Mouse (Mus musculus) ovary, postnatal 10 days (tissue): ENCODE results near the gene Srp54a.
"Not testable (repeated sequence)": the region's sequence is repeated elsewhere in the genome, so short reads cannot be mapped to it uniquely, and the experiment has no call there.

Source experiments
- DNase-seq: peaks from one replicate; pipeline ENCODE4 v3.0.0; 2022; ENCODE audit warnings: low spot score

The Srp54a gene

DNA sequence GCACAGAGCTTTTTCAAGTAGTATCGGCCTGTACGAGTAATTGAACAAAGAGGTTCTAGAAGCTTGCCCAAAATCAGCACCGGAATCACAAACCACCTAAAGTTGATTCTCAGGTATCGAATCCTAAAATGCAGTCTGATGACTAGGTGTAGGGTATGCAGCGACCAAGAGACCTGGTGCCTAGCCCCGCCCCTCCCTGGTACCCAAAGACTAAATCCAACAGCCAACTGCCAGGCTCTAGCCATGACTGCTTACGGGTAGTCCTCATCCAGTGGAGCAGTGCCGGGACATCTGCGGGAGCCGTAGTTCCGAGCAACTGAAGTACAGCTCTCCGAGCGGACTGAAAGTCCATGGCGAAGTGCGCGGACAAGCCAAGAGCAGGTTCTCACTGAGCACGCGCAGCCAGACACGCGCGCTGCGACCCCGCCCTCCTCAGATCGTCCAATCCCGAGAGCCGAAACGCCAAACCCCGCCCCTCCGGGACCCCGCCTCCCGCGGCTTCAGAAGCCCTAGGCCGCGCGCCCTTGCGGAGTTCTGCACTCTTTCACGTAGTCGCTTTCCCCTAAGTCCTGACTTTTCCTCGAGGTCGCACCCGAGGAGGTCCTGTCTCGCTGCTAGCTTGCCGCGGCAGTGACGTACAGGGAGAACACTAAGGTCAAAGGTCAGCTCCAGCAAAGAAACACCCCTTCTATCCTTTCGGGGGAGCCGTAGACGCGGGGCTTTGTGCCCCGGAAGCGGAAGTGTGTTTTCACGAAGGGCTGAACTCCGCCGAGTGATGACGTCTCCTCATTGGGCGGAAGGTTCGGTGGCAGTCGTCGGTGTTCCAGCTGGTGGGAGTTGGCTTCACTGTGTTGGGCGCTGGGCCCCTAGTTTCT is at the start of gene Srp54a, which contains the start of gene 2700097O09Rik:
Srp54a (plus strand) TSS at position 537 of the 875 bp plus-strand sequence.
2700097O09Rik (minus strand) TSS at position 385 of the 875 bp plus-strand sequence.
- DNase-seq = peak; percentile 80

DNA sequence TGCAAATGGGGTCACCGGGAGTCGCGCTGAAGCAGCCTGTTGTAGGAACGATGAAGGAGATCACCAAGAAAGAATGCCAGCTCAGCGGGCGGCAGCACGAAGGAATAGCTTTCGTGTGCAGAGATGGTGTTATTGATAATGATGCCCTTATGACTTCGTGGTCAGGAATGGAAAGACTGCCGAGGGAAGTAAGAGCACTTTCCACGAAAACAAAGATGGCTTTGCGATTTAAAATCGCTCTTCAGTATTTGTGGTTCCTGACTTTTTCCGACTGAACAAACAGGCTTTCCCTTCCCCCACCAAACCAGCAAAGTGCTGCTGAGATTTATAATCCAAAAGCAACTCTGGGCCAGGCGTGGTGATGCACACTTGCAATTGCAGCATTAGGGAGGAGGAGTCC is 39.1 kb upstream of the Srp54a start:
- no peak for DNase-seq

DNA sequence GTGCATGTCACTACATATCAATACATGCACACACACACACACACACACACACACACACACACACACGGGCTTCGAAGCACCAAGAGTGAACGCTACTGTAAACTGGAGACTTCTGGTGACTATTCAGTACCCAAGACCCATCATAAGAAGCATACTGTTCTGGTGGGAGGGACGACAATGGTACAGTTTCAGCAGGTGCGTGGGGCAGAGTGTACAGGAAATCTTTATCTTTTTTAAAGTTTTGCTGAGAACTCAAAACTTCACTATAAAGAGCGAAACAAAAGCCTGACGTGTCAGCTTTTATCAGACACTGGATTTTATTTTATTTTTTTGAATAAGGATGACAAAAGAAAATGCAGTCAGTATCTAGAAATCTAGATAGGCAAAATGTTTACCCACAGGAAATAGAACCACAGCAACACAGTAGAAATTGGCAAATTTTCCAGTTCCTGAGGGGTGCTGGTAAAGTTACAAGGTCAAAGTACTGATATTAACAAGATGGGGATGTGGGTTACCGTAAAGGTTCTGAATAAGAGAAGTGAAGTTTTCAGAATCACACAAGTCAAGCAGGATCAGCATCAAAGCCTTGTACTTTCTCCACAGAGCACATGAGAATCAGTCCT is 30.2 kb upstream of the Srp54a start:
- DNase-seq = no peak

DNA sequence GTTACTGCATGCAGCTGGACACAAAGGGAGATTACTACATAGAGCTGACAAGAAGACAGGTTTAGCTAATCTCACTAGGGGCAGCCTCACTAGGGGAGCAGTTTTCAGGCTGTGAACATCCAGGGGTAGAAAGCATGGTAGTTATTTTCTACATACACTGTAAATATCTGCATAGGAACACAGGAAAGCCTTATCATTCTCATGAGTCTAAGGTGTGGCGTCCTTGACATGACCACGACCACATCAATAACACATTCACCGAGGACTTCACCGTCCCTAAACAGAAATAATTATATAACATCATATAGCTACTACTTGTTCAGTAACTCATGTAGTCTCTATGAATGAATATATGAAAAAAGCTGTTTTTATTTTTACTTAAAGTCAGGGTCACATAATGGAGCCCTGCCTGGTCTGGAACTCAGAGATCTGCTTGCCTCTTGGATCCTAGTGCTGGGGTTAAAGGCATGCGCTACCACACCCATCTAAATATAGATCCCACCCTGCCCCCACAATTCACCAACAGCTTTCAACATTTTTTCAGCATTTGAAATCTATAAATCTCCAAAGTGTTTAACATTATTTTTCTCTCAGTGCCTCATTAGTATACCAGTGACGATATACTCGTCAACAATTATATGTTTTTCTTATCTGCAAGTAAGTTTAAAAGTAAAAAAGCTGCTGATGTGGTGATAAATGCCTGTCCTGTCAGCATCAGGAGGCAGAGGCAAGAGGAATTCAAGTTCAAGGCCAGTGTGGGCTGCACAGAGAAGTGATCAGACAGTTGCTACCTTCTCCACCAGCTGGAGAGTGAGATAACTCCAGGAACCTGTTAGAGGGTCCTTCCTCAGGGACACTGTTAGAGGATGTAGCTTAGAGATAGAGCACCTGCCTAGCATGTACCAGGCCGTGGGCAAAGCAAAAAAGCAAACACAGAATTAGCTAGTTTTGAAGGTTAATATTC is 28.6 kb upstream of the Srp54a start:
- DNase-seq = no peak

DNA sequence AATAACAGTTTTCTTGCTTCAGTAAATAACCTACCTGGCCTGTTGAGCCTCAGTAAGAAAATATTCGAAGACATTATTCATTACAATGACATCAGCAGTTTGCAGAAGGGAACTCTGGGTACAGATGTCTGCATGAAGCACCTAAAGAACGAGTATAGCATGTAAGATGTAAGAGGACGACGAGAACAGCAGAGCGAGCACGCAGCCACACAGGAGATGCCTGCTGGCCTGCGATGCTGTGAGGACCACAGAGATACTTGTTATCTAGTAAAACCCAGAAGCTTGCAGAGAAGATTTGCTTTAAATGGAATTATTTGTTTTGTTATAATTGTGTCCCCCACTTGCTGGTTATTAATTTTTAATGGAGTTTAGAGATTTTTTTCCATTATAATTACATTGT is 26.8 kb upstream of the Srp54a start:
- no peak for DNase-seq

DNA sequence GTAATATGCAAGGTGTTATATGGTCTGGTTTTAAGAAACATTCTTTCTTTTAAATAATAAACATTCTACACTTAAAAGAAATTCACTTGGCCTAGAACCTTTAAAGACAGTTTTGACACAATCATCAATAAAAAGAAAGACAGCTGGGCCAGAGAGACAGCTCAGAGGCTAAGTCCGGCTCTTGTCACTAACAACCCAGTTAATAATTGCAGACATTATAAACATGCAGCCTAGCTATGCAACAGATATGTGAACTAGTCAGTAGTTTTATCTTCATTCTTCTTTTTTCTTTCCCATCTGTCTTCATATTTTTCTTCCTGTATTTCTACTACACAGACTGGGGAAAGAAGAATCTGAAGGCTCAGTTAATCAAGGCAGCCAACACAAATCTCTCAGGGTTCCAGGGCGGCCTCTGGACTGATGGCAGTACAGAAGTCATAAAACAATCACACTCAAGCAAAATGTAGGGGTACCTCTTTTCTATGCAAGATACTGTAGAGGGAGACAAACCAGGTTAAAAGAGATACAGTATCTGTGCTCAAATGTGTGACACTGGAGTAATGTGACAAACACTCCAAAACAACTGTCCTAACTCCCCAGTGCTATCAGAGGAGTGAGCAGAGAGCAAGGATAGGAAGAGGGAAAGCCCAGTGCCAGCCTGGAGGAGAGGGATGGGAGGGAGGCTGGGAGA is 25.4 kb upstream of the Srp54a start:
- DNase-seq = no peak

DNA sequence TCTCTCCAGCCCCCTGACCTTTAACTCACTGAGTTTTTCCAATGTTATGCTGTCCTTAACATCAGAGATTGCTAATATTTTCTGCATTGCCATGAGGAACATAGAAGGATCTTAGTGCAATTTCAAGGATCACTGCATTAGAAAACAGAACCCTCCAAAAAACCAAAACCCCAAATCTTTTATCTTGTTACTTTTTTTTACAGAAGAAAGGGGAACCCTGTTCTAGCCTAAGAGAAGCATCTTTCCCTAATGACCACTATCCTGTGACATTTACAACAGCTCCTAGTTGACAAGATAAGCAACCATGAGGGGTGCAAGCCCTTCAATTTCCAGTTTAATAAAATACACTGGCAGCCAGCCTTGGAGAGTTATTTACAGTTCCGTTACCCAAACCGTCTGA is 23.4 kb upstream of the Srp54a start:
- DNase-seq = no peak

DNA sequence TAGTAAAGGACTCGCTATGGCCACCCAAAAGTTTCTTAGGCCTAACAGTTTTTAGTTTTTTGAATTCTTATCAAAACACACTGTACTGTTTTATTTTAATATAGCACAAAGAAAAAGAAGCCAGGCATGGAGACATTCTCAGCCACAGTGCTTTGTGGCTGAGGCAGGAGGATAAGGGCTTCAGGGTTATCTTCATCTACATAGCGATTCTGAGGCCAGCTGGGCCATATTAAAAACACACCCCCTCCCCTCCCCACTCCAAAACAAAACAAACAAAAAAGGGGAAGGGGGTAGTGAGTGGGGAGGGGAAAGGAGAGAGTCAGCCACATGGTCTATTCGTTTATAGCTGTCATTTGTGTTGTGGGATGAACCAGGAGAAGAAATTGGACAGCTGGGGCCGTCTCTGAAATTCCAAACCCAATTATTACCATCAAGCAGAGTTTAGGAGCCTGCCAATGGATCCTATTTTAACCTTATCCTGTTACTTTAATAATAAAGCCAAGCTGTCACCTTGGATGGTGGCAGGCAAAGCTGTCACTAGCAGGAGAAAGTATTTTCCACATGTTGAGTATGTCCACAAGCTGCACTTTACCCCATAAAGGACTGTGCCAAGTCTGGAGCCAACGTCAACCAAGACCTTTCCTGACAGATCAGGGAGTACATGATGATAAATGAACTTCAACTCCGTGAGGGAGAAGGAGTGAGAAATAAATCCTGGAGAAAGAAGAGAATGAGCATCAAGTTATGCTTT is 21.0 kb upstream of the Srp54a start:
- no peak for DNase-seq

DNA sequence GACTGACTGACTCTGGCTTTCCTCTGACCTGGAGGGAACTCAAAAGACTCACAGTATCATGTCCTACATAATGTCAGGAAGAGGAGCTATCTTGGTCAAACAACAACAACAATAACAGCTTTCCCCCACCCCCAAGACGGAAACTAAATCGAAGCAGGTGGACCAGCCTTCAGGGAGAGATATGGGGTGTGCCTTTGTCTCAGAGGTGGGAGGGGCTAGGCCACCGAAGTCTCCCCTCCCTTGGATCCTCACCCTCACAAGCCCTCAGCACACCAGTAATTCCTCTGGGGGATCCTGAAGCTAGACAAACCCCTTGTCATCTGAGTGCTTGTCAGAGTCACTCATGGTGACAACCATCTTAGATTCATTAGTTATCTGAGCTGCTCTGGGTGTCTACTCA is 20.2 kb upstream of the Srp54a start:
- no peak for DNase-seq

DNA sequence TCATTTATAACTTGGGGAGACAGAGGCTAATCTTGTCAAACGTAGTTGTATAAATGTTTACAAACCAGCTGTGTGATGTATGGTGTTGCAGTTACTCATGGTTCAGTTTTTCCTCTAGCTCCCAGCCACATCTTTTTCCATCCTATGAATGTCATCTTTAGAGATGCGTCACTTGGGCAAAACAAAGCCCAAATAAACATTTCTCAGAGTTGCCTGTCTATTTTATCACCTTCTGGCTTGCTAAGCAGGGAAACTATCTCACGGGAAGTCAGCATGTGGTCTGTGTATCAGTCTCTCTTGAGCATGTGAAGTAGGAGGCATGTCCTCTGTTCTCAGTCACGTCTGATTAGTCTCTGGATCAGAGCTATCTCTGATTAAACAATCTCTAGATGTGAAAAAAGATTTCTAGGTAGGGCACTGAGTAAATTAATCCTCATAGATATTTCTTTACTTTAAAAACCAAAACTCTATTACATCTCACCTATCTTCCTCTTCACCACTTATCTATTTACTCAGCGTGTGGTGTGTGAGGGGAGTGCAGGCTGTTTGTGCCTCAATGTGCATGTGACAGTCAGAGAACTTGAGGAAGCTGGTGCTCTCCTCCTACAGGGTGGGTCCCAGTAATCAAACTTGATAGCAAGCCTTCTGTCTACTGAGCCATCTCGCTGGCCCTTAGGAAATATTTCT is 19.7 kb upstream of the Srp54a start:
- DNase-seq = no peak

DNA sequence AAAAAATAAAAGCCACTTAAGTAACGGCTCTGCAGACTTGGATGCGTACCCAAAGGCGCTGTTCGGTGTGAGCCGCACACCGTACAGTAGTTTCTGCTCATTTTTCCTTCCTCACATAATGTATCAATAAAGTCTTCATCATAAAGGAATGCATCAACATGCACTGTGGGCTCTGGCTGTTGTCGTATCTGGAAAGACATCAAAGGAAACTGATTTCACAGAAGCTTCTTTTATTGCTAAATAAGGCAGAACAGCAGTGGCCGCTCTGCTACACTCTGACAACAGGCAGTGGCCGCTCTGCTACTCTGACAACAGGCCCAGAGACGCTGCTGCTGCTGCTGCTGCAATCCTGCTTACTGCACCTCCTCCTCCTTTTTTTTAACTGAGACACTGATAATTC is 19.1 kb upstream of the Srp54a start:
- no peak for DNase-seq

DNA sequence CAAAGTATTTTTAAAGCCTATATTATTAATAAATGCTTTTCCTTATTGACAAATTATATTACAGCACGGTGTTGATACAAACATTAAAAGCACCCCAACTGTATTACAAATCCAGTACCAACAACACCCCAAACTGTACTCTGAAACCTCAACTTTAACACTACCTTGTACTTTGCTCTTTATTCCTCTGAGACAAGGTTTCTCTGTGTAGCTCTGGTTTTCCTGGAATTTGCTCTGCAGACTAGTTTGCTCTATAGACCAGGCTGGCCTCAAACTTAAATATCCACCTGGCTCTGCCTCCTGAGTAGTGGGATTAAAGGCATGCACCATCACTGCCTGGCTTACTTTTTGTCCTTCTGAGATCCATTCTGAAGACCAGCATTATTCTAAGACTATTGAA is 17.9 kb upstream of the Srp54a start:
- DNase-seq = no peak

DNA sequence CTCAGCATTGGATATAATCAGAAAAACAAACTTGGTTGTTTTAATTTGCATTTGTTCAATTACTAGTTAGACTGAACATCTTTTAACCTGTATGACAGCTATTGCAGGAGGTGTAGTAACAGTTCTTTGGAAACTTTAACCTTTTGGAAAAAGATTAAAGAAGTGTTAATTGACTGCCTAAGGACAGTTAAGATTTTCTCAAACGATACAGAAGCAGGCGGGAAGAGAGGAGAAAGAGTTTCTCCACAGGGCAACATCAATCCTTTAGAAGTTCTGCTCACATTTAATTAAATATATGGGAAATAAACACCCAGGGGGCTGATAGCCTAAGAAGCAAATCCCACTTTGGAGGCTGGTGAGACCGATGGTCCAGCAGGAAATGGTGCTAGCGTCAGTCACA is 7.6 kb upstream of the Srp54a start:
- no peak for DNase-seq

DNA sequence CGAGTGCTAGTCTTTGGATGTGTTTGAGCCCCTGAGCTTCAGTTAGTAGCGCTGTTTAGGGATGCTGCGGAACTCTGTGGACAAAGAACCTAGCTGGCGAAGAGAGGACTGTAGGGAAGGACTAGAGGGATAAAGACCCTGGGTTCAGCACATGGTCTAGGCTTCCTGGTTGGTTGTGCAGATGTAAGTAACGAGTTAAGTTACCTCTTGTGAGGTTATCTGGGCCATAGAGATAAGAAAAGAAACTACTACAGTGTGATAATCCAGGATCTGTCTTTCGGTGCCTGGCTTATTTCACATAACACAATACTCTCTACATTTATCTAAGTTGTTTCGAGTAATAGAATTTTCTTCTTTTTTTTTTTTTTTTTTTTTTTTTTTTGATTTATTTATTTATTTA is 6.4 kb upstream of the Srp54a start:
- DNase-seq = no peak

DNA sequence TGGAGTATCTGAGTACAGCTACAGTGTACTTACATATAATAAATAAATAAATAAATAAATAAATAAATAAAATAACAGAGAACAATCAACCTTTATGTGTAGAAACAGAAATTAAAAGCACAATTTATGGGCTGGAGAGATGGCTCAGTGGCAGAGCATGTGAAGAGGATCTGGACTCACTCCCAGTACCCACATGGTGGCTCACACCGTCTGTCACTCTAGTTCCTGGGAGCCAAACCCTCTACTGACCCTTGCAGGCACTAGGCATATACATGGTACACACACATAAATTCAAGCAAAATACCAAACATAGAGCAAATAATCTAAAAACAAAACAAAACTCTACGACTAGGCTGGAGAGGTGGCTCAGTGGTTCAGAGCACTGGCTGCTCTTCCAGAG is 4.8 kb upstream of the Srp54a start:
- DNase-seq = no peak

DNA sequence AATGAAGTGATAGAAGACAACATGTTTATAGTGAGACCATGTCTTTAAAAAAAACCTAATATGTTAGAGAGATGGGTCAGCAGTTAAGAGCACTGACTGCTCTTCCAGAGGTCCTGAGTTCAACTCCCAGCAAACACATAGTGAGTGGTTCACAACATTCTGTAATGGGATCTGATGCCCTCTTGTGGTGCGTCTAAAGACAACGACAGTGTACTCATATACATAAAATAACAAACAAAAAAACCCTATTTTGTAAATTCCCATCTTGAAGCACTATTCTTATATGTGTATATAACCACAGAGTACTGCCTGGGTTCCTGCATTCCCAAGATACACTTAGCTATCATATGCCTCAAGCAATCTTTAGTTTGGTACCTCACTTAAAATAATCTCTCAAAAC is 1.4 kb upstream of the Srp54a start:
- not testable (repeated sequence) for DNase-seq

DNA sequence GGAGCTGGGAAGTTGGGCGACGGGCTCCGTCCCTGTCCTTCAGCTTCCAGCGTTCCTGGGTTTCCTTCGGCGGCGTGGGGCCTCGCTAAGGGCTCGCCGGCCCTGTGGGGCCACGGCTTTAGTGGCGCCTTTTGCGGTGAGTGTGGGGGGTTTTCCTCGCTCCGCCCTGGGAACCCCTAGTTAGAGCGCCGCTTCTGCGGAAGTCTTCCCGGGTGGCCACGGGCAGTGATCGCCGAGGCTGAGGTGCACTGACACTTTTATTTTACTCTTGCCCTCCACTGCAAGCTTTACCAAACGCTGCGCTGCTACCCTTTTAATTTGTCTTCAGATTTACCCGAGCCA is 510 bp downstream of the Srp54a start:
- DNase-seq = not testable (repeated sequence)

DNA sequence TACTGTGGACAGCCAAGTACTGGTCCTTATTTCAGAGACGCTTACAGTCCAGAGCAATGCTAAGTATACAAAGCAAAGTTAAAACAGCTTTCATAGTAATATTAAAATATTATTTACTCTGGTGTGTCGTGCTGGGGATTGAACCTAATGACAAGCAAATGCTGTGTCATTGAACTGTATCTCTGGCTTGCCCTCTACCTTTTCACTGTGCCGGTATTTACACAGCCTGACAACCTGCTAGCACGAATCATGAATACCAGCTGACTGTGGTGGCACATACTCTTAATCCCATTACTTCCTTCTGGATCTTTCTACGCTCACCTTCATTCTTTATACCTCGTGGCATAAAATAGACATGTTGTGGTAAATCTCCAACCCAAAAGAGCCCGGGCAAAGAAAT is 12.1 kb downstream of the Srp54a start:
- DNase-seq = not testable (repeated sequence)

DNA sequence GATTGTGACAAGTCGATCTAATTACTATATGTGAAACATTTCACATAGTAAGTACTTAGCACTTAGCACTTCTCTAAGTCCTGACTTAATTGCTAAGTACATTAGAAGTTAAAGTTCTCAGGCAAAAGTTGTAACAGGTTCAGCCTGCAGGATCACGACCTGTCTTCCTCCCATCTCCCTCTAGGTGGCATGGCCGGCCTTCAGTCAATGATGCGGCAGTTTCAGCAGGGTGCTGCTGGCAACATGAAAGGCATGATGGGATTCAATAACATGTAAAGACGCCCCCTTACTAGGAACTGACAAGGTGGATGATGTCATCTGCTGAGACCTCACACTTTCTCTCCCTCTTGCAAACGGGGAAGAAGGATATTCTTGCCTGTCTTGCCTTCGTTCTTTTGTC is 32.6 kb downstream of the Srp54a start:
- not testable (repeated sequence) for DNase-seq

DNA sequence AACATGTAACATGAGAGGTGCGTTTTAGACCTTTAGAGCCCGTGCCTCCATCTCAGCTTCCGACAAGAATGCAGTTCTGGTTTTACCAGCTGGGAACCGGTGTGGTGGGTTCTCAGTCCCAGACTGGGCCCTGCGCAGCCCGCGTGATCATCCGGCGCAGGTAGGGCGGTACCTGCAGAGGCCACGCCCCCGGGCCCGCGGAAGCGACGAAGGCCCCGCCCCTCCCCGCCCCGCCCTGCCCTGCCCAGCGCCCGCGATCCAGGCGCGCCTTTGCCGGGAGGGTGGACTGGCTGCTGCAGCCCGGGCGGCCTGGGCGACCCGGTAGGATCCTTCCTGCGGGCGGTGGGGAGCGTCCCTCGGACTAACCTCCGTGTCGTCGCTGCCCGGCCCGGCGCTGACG is 44.2 kb downstream of the Srp54a start, which contains the start of gene Fam177a:
Fam177a (plus strand) TSS at position 228 of the 400 bp plus-strand sequence.
- not testable (repeated sequence) for DNase-seq
